Mouse (Mus musculus): Measurements from ENCODE around the gene Ncapg2.

Gene Ncapg2

DNA sequence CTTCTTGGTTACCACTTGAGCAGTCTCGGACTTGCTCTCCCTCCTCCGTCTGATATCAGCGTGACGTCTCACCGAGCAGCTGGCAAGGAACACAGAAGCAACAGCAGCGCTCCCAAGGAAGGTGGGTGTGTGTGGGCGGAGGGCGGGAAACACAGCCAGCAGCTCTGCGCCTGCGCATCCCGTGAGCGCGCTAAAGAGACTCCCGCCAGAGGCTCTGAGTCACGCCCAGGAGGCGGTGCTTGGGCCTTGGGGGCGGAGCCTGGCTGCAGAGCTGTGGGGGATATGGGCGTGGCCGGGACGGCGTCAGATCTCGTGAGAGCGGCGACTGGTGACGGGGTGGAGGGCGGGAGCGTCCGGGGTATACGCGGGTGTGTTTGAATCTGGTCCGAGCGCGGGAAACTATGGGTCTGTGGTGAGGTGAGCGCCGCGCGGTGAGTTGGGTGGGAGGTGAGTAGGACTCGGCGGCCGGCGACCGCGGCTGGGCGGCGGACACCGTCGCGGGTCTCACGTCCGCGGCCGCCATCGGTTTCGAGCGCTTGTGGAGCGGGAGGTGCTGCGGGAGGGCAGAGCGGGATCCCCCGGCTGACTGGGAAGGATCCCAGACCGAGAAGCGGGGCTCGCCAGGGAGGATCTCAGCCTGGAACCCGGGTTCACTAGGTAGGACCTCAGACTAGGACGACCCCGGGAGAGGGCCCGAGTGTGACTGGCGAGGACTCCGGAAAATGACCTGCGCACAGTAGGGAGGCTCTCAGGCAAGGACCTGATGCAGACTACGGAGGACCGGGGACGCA is at the start of gene Ncapg2:
Gene Ncapg2, plus strand, starts transcription at position 358 of the 791 bp plus-strand sequence.
- in situ Hi-C loops (cut with MboI, MseI): loop anchor here (5.0 kb wide), 1 partner anchor 123 kb away; the partner anchor contains the start of gene Esyt2

DNA sequence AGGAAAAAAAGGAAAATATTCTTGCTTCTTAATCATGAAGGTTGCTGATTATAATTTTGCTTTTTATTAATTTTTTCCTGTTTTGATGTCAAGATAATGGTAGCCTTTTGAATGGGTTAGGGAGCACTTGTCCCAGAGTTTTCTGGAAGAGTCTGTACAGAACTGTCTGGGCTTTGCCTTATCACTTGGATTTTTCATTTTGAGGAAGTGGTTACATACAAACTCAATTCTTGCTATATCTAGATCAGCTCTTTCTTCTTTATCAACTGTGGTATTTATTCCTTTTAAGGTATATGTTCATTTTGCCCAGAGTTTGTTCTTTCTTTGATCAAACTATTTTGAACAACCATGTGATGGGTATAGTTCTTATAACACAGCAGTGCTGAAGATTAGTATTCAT is 43.1 kb upstream of the Ncapg2 start:
- in situ Hi-C loops (cut with MboI, MseI): no loop called here

DNA sequence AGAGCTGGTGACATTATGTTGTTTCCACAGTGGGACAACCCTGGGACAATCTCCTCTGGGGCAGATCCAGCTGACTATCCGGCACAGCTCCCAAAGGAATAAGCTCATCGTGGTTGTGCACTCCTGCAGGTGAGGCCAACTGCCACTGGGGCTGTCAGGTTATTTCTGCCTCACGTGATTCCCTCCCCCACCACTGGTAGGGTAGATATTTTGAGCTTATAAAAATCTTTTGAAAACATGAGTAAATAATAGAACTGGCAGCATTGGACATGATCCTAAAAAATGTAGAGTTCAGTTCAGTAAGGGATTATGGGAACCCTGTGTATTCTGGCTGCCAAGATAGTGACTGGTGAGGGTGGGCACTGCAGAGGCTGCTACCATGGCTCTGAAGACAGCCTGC is 38.3 kb upstream of the Ncapg2 start:
- in situ Hi-C loops (cut with MboI, MseI): no loop called here

DNA sequence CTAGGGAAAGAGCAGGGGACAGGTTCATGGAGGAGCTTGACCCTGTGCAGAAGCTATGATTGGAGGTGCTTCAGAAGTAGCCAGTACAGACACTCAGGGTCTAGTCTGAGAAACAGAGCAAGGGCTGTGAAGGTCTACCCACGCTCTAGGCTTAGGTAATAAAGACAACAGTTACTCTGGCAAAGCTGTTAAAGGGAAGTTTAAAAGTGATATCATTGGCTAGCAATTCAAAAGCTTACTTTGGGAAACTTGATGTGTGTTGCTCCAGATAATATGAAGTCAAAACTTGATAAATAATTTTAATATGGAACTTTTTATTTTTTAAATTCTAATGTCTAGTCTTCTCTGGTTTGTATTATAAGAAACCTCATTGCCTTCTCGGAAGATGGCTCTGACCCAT is 37.9 kb upstream of the Ncapg2 start:
- in situ Hi-C loops (cut with MboI, MseI): no loop called here

DNA sequence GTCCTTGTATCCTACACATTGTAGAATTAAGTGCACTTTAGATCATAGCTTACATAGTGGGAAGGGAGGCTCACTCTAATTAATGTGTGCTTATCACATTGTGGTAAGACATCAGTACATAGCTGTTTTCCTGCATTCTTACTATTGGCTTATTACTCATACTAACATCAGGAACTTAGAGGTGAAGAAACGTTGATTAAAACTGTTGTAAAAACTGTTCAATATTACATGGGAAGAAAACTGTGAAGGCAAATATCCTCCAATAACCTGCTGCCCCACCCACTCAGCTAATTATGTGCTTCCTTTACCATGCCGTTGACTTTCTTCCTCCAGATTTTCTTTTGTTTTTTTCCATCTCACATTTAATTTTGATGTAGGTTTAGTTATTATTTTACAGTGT is 36.3 kb upstream of the Ncapg2 start:
- in situ Hi-C loops (cut with MboI, MseI): no loop called here

DNA sequence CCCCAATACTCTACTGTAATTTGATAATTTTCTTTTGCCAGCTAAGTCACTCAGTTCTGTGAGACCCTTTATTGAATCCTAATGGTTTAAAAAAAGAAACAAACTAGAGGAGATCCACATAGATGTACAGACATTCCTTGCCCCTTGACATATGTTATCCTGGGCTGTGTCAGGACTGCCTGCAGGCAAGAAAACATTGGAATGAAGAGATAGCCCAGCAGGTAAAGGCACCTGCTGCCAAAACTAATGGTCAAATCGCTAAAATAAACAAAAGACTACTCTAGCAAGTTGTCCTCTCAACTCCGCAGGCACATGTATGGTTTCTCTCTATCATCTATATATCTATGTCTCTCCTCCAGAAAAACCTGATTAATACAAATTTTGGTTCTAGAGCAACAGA is 22.1 kb upstream of the Ncapg2 start:
- in situ Hi-C loops (cut with MboI, MseI): no loop called here

DNA sequence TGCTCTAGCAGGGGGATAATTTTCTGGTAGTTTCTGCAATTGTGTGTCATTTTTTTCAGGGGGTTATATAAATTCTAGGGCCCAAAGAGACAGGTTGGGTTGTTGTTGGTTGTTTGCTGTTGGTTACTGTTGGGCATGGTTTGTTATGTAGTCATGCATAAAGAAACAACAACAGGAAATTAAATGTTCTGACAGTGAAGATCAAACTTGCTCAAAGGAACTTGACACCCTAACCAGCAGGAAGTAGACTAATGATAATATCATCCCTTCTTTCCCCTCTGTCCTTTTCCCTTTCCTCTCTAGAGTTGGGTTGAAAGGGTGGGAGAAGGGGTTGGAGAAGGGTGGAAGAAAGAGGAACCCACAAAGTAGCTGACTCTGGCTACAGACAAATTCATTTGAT is 21.2 kb upstream of the Ncapg2 start:
- in situ Hi-C loops (cut with MboI, MseI): no loop called here

DNA sequence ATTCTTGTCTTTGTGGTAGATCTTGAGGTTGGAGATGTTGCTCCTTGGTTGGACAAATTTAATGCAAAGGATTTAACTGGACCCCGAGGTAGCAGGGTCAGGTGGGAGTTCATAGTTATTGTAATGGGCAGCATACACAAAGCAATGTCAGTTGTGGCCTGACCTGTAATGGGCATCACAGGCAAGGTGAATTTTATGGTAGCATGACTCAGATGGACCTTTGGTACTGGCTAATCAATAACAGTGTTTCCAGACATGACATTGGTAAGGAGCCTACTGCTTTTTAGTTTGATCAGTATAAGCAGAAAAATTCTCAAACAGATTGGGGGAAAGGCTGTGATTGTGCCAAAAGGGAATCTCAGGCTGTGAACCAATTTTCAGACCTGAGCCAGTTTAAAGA is 18.4 kb upstream of the Ncapg2 start:
- in situ Hi-C loops (cut with MboI, MseI): no loop called here

DNA sequence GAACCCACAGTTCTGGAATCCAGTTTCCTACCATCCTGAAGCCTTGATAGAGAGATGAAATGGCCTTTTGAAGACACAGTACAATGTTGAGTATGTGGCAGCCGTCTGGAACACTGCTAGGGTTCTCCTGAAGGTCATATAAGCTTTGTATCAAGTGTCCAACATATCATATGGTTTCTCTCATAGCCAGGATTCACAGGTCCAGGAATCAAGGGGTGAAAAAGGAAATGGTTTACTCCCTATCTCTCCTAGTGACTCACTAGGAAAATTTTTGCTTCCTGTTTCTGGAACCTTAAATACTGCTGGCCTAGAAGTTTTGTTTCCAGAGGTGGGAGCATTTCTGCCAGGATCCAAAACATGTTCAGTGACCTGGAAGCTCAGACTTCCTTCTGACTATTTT is 15.3 kb upstream of the Ncapg2 start:
- in situ Hi-C loops (cut with MboI, MseI): no loop called here

DNA sequence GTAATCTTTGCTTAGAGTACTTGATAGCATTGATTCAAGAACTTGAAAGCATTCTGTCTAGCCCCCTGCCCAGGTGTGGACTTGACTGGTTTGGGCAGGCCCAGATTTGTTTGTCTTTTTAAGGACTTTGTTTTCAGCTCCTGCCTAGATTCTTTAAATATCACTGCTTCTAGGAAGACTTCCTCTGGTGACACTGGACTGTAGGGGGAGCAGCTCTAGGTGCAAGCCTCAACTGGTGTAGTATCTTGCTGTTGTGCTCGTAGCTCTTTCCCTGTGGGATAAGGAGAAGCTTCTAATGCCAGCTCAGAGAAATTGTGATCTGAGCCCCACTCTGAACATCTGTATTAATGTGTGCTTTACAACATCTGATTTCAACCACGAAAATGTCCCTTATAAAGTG is 10.9 kb upstream of the Ncapg2 start:
- in situ Hi-C loops (cut with MboI, MseI): no loop called here

DNA sequence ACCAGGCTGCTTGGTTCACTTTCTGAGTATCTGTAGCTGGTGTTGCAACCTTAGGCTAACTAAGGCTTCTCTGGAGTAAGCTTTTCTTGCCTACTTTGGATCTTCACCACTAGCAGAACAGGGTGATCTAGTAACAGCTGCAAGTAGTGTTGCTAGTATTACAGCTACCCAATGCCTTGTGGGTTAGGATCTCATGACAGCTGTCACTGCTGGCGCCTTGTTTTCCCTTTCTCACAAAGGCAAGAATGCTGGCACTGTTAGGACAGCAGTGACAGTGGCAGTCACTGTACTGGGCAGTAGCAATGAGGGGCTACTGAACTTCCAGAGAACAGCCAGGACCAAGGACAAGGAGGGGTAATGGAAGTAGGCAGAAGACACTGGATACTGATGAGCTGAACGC is 9.9 kb upstream of the Ncapg2 start:
- in situ Hi-C loops (cut with MboI, MseI): no loop called here

DNA sequence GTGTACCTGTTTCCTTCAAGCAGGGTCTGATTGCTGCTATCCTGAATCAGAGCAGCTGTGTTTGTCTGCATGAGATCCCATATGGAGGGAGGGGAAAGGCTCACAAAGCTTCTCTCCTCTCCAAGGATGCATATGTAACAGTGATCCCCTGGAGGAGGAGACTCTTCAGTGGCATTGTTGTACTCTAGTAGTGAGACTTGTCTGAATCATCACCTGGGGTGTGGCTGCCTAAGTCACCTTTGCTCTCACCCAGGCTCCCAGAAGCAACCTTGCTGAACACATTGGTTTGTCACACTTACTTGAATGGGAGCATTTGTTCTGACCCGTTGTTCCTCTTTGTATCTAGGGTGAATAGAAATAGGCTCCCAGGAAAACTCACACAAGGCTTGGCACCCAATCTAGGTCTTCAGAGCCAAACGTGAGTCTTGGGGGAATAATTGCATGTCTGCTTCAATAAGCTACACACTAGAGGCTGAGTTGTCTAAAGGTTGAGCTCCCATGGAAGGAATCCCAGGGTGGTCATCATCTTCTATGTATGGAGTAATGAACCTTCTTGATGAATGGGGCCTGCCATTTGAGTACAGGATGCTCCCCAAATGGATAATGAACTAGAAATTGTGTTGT is 9.0 kb upstream of the Ncapg2 start:
- in situ Hi-C loops (cut with MboI, MseI): no loop called here

DNA sequence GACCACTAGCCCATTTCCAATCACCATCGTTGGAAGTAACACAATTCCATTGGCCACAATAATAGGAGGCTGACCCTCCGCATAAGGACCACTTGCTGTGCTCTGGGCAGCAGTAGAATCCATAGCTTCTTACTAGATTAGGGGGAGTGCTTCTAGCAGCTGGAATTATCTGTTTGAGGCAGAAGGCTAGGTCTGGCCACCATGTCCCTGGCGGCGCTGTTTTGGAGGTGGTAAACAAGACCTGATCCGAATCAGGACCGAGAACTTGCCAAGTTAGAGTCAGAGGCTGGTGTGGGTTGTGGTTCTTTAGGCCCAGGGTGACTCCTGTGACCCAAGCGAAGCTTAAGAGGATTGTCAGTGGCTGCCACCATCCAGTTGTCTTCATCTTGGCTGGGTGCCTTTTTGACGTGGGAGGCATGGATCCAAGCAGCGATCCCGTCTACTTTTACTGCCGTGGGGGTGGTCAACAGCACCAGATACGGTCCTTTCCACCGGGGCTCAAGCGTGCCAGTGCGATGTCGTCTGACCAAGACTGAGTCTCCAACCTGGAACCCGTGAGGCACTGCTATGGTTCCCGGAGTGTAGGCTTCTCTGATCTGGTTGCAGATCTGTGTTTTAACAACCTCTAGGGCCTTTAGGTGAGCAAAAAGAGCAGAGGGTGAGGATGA is 1.1 kb upstream of the Ncapg2 start:
- in situ Hi-C loops (cut with MboI, MseI): no loop called here

DNA sequence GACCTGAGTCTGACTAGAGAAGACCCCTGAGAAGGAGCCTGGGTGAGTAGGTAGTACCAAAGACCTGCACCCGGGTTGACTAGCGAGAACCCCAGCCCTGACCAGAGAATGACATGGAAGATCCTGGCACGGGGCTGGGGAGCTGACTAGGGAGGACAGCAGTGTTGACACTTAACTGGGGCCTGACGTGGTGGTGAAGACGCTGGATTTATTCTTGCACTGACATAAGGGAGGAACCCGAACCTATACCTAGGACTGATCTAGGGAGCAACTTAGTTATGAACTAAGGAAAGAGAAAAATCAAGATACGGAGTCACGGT is 594 bp downstream of the Ncapg2 start:
- in situ Hi-C loops (cut with MboI, MseI): loop anchor here (5.0 kb wide), 1 partner anchor 123 kb away; the partner anchor contains the start of gene Esyt2

DNA sequence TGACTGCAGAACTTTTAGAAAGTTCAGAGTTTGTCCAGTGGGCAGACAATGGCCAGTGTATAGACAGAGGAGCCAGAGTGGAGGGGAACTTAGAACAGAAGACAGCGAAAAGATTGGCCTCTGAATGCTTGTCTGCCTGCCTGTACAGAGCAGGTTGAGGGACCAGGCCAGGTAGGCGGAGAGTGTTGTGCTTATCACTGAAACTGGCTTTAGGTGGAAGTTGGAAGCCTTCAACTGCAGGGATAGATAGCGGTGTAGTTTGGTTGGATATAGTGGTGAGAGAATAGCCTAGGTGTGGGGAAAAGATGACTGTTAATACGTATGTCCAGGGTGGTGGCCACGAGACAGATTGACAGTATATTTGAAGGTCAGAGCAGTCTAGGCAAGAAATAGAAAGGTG is 2.7 kb downstream of the Ncapg2 start:
- in situ Hi-C loops (cut with MboI, MseI): loop anchor here (5.0 kb wide), 1 partner anchor 126 kb away; the partner anchor contains the start of gene Esyt2

DNA sequence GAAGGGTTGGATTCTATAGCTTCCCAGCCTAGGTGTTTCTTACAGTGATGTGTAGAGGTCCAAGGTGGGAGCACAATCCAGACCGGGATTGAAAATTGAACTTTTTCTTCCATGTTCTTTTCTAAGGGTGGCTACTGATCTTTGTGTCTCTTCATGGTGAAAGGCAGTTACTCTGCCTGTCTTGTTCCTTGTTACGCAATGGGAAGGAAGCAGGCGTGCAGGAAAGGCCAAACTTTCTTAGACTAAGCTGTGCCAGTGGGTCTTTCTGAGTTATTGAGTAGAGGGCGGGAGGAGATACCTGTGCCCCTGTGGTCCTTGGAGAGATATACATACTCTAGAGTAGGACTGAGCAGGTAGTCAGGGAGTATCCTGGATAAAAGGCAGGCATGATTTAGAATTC is 9.7 kb downstream of the Ncapg2 start:
- in situ Hi-C loops (cut with MboI, MseI): no loop called here

DNA sequence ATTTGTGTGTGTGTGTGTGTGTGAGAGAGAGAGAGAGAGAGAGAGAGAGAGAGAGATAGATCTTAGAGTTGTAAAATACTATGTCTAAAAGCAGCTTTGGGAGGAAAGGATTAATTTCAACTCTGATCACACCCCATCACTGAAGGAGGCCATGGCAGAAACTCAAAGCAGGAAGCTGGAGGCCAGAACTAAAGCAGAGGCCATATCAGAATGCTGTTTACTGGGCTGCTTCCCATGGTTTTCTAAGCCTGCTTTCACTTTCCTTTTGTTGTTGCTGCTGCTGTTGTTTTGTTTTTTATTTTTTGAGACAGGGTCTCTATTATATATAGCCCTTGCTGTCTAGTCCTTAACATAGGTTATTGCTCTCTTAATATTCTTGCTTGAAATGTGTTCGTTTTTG is 11.3 kb downstream of the Ncapg2 start:
- in situ Hi-C loops (cut with MboI, MseI): no loop called here

DNA sequence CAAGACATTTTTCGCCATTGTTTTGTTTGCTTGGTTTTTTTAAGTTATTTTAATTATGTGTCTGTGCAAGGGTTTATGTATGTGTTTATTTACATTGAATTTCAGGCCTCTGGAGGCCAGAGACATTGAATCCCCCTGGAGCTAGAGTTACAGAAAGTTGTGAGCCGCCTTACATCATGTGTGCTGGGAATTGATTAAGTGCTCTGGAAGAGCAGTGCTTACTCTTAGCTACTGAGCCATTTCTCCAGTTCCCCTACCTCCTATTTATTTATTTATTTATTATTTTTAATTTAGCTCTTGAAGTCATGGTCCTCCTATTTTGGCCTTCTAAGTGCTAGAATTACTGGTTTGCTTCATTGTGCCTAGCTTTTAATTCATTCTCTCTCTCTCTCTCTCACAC is 16.5 kb downstream of the Ncapg2 start:
- in situ Hi-C loops (cut with MboI, MseI): no loop called here

DNA sequence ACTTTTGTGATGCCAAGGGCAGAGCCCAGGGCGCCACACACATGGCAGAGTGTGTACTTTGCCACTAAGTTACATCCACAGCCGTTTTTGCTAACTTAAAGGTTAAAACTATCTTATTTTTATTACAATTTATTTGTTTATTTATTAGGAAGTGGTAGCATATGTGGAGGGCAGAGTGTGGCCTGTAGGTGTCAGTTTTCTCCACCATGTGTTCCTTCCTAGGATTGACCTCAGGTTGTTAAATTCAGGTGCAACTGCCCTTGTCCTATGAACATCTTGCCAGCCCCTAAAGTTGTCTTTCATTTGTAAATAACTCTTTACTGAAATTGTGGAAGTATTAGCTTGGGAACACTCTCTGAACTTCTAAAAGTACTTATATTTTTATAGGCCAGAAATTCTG is 20.2 kb downstream of the Ncapg2 start:
- in situ Hi-C loops (cut with MboI, MseI): no loop called here

DNA sequence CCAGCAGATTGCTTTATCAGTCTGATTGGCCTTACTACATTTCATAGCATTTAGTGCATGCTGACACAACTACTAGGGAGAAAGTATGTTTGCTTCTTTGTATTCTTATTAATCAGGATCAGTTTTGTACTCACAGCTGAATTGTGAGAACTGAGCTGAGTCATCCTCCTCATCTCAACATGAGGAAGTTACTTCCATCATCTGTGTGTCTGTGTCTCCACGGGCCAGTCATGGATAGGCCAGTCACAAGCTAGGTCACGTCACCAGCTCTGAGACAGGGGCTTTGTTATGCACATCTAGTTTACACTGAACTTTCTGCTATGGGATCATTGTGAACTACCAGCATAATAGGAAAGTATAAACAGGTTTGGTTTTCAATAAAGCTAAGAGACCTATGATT is 28.5 kb downstream of the Ncapg2 start:
- in situ Hi-C loops (cut with MboI, MseI): no loop called here

DNA sequence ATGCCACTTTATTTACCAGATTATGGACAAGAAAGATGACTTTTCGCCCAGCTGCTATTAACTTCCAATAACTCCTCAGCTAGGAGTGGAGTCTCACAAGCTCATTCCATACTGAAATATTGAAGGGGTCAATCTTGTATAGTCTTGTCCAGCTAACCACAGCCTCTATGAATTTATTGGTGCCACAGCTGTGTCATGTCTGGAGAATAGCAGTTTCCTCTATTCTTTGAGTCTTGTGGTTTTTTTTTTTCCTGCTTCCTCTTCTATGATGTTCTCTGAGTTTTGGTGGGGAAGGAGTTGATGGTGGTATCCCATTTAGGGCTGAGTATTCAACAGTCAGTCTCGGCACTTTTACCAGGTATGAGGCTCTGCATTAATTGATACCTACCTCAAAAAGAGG is 30.0 kb downstream of the Ncapg2 start:
- in situ Hi-C loops (cut with MboI, MseI): no loop called here

DNA sequence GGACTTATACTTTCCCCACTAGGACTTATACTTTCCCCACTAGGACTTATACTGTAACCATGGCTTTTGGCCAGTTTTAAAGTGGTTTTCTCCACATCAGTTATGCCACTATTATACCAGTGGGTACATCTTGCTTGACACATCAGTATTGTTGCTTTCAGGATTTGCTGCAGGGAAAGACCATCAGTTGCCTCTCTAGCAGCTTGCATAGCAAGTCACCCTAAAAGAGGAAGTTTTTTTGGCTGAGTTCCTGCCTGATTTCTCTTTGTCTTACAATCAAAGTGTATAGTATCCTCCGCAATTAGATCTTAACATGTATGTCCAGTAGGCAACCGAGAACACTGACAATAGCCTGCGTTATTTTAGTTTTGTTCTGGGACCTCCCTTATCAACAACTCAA is 30.9 kb downstream of the Ncapg2 start:
- in situ Hi-C loops (cut with MboI, MseI): no loop called here

DNA sequence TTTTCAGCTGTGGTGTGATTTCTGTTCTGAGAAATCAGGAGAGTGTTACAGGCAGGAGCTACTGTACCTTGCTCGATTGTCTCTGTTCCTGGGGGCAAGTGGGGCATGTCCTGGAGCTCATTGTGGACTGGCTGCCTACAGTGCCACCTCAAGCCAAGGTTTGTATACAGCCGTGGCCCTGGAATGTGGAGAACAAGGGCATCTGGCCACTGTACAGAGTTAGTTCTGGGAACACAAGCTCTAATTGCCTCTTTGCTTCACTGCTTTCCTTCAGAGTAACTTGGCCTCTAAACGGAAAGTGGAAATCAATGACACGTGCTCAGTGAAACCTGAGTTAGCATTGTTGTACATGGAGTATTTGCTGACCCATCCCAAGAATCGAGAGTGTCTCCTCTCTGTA is 33.4 kb downstream of the Ncapg2 start:
- in situ Hi-C loops (cut with MboI, MseI): no loop called here

All from T-helper 1 cell (primary cell).